In the genomic region with DNA sequence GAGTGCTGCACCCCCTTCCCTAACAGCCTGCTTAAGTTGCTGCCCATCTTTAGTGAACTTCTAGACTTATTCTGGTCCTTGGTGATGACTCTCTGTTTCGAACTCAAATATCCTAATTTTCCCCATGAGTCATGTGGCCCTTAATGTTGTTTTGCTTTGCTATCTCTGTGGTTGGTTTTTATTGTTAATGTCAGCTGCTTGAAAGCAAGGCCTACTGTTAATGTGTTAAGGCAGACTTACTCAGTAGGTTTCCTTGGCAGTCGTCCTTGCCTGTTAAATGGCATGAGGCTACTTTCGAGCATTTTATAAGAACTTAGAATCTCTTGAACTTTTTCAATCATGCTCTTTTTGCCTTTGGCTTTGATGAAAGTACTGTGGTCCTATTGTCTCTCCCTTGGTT, we compare ENCODE assay signal across 21 mouse cellular contexts.
A peak's percentile ranks its signal among the peaks of the same experiment; 100 is the strongest.
DNase-seq lines count a peak whose midpoint lies in the region; ATAC-seq and TF ChIP-seq lines count a peak whose summit lies in the region.
"Had no signal": no experiment of that assay in that cellular context is flagged by ENCODE, and none has a peak within 500 bp of the region (broad histone marks: within the 10 kb centered on the region; RNA-seq: fewer than 3 reads in every experiment).

No protein-coding gene starts in this region.

- H3K79me2 ChIP-seq in MEL (ENCODE audit: control insufficient read depth, insufficient read depth, low read length, poor library complexity) = peaks cover 39% of the 10 kb centered on the region

- no peak for ATAC-seq in granulocyte monocyte progenitor cell, adult 5-6 weeks (replicated peaks; ENCODE audit: poor library complexity, severe bottlenecking)
- ATAC-seq: intestine, postnatal 0 days; midbrain, embryonic 13.5 days had no signal

- H3K9me3 ChIP-seq in MEL (replicated peaks; ENCODE audit: insufficient read depth, low read length) = no peaks in the 10 kb centered on the region
- H3K9me3 ChIP-seq: forebrain, embryonic 12.5 days; liver, embryonic 15.5 days; midbrain, embryonic 13.5 days had no signal

- H3K27ac ChIP-seq in MEL (ENCODE audit: control insufficient read depth, low read depth, low read length) = no peak overlapping the region
- H3K27ac ChIP-seq: forebrain, embryonic 12.5 days; heart, adult 2 months; hindbrain, embryonic 14.5 days; kidney, postnatal 0 days; liver, embryonic 15.5 days; midbrain, embryonic 13.5 days; stomach, postnatal 0 days had no signal

- no peak for TF ChIP-seq CTCF in MEL (IDR thresholded peaks at IDR 0.05 in 2 of 3, conservative IDR thresholded peaks at IDR 0.05 in 1 of 3; ENCODE audit: control insufficient read depth in 1 of 3, insufficient read depth in 1 of 3, low read depth in 2 of 3, low read length in 3 of 3, poor library complexity in 1 of 3, severe bottlenecking in 1 of 3)

- no peaks in the 10 kb centered on the region for H3K4me1 ChIP-seq in MEL (ENCODE audit: control insufficient read depth in 1 of 2, insufficient read depth in 2 of 2, low read length in 2 of 2)

- peak; percentile 36 for DNase-seq in adrenal gland, adult 2 months
- DNase-seq in adrenal gland, adult 8-10 months = no peak
- peak; percentile 18 for DNase-seq in 3134 (ENCODE audit: extremely low read depth, insufficient read length, low spot score)
- DNase-seq in MEL (ENCODE audit: low read depth, low spot score) = no peak
- DNase-seq in brain, adult 2 months (ENCODE audit: low read depth, low spot score) = peak; percentile 60
- DNase-seq in right cerebral cortex, adult 2 months (ENCODE audit: low spot score in 2 of 2) = no peak
- no peak for DNase-seq in urinary bladder, postnatal 36 days (ENCODE audit: low spot score in 2 of 2)
- DNase-seq: B cell, adult 2 months; cerebellum, adult 2 months; cerebellum, postnatal 36 days; gastrocnemius, postnatal 10 days; heart, adult 2 months; heart, postnatal 36 days had no signal

- no peak for TF ChIP-seq POLR2A in MEL (IDR thresholded peaks at IDR 0.05; ENCODE audit: control insufficient read depth in 1 of 2, insufficient read depth in 1 of 2, low read depth in 1 of 2, low read length in 2 of 2, poor library complexity in 1 of 2)

- no peak overlapping the region for H3K4me3 ChIP-seq in MEL (ENCODE audit: control insufficient read depth in 1 of 2, insufficient read depth in 1 of 2, low read depth in 2 of 2, low read length in 2 of 2)
- H3K4me3 ChIP-seq: forebrain, embryonic 12.5 days; heart, adult 2 months; liver, embryonic 15.5 days; midbrain, embryonic 13.5 days had no signal

- no peak for TF ChIP-seq EP300 in MEL (IDR thresholded peaks at IDR 0.05; ENCODE audit: low read depth in 1 of 2, low read length in 2 of 2)

- no peak for TF ChIP-seq RAD21 in MEL (IDR thresholded peaks at IDR 0.05; ENCODE audit: low read depth, low read length)

- H3K27me3 ChIP-seq in MEL (ENCODE audit: control insufficient read depth in 1 of 2, insufficient read depth in 2 of 2, low read length in 2 of 2) = no peaks in the 10 kb centered on the region
- H3K27me3 ChIP-seq: forebrain, embryonic 12.5 days; liver, embryonic 15.5 days; midbrain, embryonic 13.5 days had no signal

- no peaks in the 10 kb centered on the region; a peak in 2 of 4 replicates for H3K36me3 ChIP-seq in MEL (ENCODE audit: control insufficient read depth in 1 of 2, insufficient read depth in 2 of 2, low read length in 2 of 2)
- H3K36me3 ChIP-seq: forebrain, embryonic 12.5 days; liver, embryonic 15.5 days; midbrain, embryonic 13.5 days had no signal

- no peak overlapping the region for H3K9ac ChIP-seq in MEL (ENCODE audit: control insufficient read depth, low read depth, low read length, poor library complexity, severe bottlenecking)
- H3K9ac ChIP-seq: forebrain, embryonic 12.5 days; hindbrain, embryonic 14.5 days; liver, embryonic 15.5 days; midbrain, embryonic 13.5 days had no signal

TF ChIP-seq in MEL, 35 proteins besides CTCF, POLR2A, EP300 and RAD21:
- TF ChIP-seq MAFK (IDR thresholded peaks at IDR 0.05; ENCODE audit: borderline replicate concordance, low read depth, low read length) (no peak), GATA1 (IDR thresholded peaks at IDR 0.05; ENCODE audit: low read depth, low read length) (no peak), USF1 (IDR thresholded peaks at IDR 0.05; ENCODE audit: low read depth, low read length) (peak; percentile 37; the same call in 1 of the 2 replicates), CHD1 (IDR thresholded peaks at IDR 0.05; ENCODE audit: low read depth, low read length) (no peak), MYB (IDR thresholded peaks at IDR 0.05; ENCODE audit: low read depth, low read length) (no peak), TCF12 (IDR thresholded peaks at IDR 0.05; ENCODE audit: low read depth, low read length) (no peak)
TF ChIP-seq in MEL: peak in this region for 1.

Comparison
In these comparisons a context has a peak if more than half of its experiments do, and no peak if none do; other contexts are left out.
1. DNase-seq: peak in adrenal gland, adult 2 months (single experiment), 3134 (single experiment) and brain, adult 2 months (single experiment); none in adrenal gland, adult 8-10 months (single experiment), MEL (single experiment), right cerebral cortex, adult 2 months (0 of 2) and urinary bladder, postnatal 36 days (0 of 2).